Mouse (Mus musculus) adrenal gland (tissue): Measurements from ENCODE around the gene Rasa3.

Source experiments
- intact Hi-C: fragments of 180-260 bp; cut with DNase I; formaldehyde crosslinking; loops from one replicate; pipeline ENCODE4 v1.15.1; 2025
- long read RNA-seq, 2 experiments: library from polyadenylated mRNA; unstranded; transcript quantifications; one replicate each; pipeline ENCODE4 v2.0.0; 2020; ENCODE audit warnings: borderline replicate concordance in 1 of 2; ENCODE audit not compliant: insufficient replicate concordance in 1 of 2

The Rasa3 gene
- long read RNA-seq, experiment 1, full-length matches to known transcripts: 2 of 4 reads
- long read RNA-seq, experiment 1, partial matches to known transcripts: 1 of 4 reads
- long read RNA-seq, experiment 1, other reads (novel, unspliced or antisense): 1 of 4 reads
- long read RNA-seq, experiment 2, full-length matches to known transcripts: 2 of 4 reads
- long read RNA-seq, experiment 2, partial matches to known transcripts: 2 of 4 reads
- long read RNA-seq, experiment 2, other reads (novel, unspliced or antisense): 0 of 4 reads

GRCm38 (mm10) chr8:13677413-13677883 lies at the start of gene Rasa3:
Rasa3 (minus strand) TSS chr8:13677603.
- intact Hi-C loops: loop anchor here (5.0 to 10.0 kb wide), 3 partner anchors 53 to 125 kb away; no protein-coding TSS in a partner anchor

- intact Hi-C loops: loop anchor here (5.0 kb wide), 2 partner anchors 123 to 173 kb away; no protein-coding TSS in a partner anchor
Measured at GRCm38 (mm10) chr8:13725722-13726121, 48.3 kb upstream of the Rasa3 start.

GRCm38 (mm10) chr8:13718980-13719379 lies 41.6 kb upstream of the Rasa3 start:
- intact Hi-C loops: no loop called here

DNA sequence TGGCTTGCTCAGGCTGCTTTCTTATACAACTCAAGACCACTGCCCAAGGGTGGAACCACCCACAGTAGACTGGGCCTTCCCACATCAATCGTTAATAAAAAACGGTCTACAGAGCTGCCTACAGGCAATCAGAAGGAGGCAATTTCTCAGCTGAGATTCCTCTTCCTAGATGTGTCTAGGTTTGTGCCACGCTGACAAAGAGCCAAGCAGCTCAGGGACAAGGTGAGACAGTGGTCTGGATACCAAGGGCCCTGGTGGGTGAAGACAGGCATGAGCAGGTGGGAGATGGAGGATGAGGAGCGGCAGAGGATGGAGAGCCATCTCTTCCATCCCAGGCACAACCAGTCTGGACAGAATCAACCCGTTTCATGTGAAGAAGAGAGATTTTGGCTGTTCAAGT lies 31.1 kb upstream of the Rasa3 start:
- intact Hi-C loops: no loop called here

GRCm38 (mm10) chr8:13706918-13707317 lies 29.5 kb upstream of the Rasa3 start:
- intact Hi-C loops: no loop called here

- intact Hi-C loops: no loop called here
Measured at GRCm38 (mm10) chr8:13705668-13706067, 28.3 kb upstream of the Rasa3 start, which contains the start of gene Cfap97d2. Cfap97d2 (plus strand) TSS chr8:13705889.

- intact Hi-C loops: no loop called here
Measured at GRCm38 (mm10) chr8:13704301-13704700, 26.9 kb upstream of the Rasa3 start.

- intact Hi-C loops: no loop called here
Measured at GRCm38 (mm10) chr8:13703756-13704155, 26.4 kb upstream of the Rasa3 start.

- intact Hi-C loops: no loop called here
Measured at GRCm38 (mm10) chr8:13702755-13703154, 25.4 kb upstream of the Rasa3 start.

- intact Hi-C loops: no loop called here
Measured at GRCm38 (mm10) chr8:13699323-13699949, 22.0 kb upstream of the Rasa3 start.

- intact Hi-C loops: no loop called here
Measured at GRCm38 (mm10) chr8:13698281-13698680, 20.9 kb upstream of the Rasa3 start.

DNA sequence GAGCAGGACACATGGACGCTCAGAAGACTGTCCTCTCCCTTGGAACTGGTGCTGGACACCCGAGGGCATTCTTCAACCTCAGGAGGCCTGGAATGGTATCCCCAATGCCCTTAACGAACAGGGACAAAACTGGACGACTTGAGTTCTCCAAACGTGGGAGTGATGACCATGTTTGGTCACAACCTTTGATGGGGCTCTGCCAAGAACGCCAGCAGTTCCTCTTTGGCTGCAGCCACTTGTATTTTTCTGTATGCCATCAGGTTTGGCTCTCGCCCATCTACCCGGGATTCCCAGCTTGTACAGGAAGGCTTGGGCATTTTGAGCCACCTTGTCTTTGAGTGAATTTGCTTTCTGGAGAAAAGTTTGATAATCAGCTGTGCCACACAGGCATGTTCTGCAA lies 20.3 kb upstream of the Rasa3 start:
- intact Hi-C loops: no loop called here

DNA sequence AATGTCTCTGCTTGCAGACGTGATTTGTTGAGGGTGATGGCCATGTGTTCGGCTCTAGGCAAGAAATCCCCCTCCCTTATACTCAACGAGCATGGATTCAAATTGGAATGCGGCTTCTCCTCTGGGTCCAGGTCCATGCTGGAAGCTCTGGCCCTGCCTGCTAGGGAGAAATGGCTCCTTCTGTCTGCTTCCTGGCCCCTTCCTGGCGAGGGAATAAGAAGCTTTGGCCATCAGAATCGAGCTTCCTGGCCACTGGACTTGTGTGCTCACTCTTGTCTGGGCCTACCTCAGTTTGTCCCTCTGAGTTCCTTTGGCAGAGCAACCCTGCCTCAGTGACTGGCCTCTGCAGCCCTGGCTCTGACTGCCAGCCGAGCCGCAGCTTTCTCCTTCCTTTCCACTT lies 19.8 kb upstream of the Rasa3 start:
- intact Hi-C loops: no loop called here

DNA sequence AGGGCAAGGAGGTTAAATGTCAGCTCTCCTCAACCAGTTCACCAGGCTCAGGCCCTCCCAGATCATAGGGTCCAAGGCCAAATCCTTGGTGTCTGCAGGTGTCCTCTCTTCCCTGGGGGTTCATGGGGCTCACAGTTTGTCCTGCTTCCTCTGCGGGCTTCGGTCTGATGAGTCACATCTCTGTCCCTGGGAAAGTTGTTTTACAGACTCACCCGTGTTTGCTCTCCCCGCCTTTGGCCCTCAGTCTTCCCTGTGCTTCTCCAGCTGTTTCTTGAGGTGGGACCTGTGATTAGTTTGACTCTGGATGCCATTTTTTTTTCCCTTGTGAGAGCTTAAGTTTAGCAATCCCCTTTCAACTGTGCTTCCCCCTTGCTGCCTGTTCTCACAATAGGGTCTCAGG lies 18.8 kb upstream of the Rasa3 start:
- intact Hi-C loops: no loop called here

DNA sequence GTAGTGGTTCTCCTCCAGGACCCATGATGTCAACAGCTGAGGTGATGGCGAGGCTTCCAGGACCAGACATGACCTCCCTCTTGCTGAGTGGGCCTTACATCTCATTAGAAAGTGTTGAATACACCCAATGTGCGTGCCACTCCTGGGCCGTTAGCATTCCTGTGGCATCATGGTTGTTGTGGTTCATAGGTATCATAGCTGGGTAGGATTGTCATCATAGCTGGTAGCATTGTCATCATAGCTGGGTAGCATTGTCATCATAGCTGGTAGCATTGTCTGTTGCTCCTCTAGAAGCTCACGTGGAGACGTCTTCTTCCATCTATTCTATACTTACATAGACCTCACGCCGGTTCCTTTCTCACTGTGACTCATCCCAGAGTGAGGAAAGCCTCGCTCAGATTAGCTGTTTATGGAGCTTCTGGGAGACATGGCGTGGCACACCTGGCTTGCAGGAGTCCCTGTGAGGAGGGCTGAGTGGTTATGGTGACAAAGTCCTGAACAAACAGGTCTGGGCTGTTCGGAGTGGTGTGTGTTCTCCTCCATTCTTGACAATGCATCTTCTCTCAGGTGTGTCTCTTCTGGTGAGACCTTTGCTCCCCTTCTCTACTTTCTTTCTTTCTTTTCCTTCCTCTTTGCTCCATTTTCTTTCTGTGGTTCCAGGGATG lies 17.9 kb upstream of the Rasa3 start:
- intact Hi-C loops: no loop called here

DNA sequence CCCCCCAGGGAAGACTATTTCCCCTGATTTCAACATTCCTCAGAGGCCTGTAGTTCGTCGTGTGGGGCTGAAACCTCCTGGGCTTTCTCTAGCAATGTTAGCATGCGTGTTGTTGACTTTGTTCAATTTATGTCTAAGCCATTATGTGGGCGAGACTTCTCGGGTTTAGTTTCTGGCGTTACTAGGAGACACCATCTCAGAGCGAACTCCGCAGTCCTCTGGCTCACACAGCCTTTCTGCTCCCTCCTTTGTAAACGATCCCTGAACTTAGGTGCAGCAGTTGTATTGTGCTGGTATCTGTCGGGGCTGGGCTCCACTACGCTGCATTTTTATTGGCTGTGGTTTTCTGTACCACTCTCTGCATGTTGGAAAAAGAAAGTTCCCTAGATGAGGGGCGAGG lies 17.3 kb upstream of the Rasa3 start:
- intact Hi-C loops: no loop called here

- intact Hi-C loops: no loop called here
Measured at GRCm38 (mm10) chr8:13692302-13693066, 15.1 kb upstream of the Rasa3 start.

DNA sequence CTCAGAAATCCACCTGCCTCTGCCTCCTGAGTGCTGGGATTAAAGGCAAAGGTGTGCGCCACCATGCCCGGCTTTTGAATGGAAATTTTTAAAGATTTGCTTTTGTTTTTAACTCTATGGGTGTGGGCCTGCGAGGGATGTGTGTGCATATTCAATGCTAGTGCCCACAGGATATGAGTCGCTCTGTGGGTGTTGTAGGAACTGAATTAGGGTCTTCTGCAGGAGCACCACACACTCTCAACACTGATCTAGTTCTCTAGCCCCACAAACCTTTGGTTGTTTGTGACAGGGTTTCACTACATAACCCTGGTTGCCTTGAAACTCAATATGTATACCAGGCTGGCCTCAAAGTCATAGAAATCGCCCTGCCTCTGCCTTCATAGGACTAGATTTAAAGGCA lies 11.9 kb upstream of the Rasa3 start:
- intact Hi-C loops: no loop called here

GRCm38 (mm10) chr8:13688461-13688860 lies 11.1 kb upstream of the Rasa3 start:
- intact Hi-C loops: no loop called here

DNA sequence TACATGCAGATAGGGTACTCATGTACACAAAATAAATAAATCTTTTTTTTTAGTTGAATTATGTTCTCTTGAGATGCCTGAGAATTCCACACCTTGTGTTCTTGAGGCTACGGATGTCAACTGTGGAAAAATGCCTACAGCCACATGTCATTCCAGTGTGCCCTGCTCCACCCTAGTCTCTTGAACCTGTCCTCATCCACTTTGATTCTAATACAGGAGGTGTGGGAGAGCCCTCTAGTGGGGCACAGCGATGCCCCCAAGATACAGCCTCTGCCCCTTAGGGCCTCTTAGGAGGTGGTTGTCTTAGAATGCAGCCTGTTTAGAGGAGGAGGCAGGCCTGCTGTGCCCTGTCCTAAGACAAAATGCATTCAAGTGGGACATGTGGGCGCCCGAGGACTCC lies 10.5 kb upstream of the Rasa3 start:
- intact Hi-C loops: no loop called here

GRCm38 (mm10) chr8:13687101-13687717 lies 9.8 kb upstream of the Rasa3 start:
- intact Hi-C loops: no loop called here
